Mouse (Mus musculus): ENCODE data around the gene Mast4.

DNA sequence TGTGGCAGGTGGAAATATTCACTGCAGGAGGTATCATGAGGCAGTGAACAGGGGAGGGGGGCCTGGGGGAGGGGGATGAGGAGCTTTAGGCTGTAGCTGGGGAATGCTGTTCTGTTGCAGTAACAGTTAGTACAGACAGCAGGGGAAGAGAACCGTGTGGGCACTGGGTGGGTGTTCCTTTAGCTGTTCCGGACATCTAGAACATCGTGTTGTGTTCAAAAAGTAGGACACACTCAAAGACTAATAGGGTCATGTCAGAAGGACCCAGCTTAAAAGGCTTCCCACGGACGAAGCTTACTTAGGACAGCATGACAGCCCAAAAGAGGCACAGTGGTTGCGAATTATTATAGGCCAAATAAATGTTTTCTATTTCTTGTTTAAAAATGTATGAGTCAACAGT lies 393.8 kb downstream of the Mast4 start:
- TF ChIP-seq POLR2A (IDR thresholded peaks at IDR 0.05; ENCODE audit: low read depth, low read length) (no peak), CTCF (IDR thresholded peaks at IDR 0.05; ENCODE audit: borderline replicate concordance, insufficient read depth, low read length) (no peak)
